Mouse (Mus musculus): Measurements from ENCODE around the gene Clec12b. TPM values are rescaled to one million over a fixed set of nuclear protein-coding genes. Genes with fewer than 3 reads are reported as not detected.

Clec12b gene
- polyA plus RNA-seq (2015; fragmentation: Nextera tagmentation; extraction: Ambion mirVana) = 0.10 TPM in 1 of 2 replicates, not detected in the other

DNA sequence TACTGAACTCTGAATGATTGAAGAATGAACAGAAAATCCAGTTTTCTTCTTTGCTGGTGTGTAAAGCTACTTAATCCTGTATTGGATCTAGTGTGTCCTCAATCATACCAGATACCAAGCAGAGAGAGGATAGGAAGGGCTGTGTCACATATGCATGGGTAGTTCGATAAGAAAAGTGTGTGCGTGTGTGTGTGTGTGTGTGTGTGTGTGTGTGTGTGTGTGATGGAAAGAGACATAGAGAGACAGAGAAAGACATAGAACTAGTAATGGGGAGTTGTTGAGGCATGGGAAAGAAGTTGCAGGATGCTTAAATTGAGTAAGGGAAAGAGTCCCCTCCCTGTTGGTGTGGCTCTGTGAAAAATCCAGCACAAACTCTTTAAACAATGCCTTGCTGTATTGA, at the start of gene Clec12b:
Gene Clec12b (minus strand): TSS at position 101 of the 400 bp plus-strand sequence.

GRCm38 (mm10) chr6:129408562-129408961, 22.9 kb upstream of the Clec12b start, which contains the start of gene Clec9a:
TSS of gene Clec9a (plus strand) at chr6:129408862.

DNA sequence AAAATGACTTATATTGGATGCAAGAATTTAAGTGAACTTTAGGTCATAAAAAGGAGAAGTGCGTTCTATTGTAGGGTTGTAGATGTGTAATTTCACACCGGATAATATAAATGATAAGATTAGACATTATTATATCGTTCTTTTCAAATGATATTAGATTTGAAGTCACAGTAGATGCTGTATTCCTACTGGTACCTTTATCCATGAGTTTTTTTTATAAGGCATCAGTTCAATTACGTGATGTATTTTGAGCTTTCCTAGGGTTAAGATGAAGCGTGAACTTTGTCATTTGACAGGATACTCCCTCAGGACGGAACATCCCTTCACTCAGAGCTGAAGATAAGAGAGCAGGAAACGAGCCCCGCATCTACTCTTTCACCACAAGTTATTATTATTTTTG, 11.3 kb upstream of the Clec12b start, which contains the start of gene Clec1b:
Gene Clec1b (plus strand): TSS at position 301 of the 400 bp plus-strand sequence.

DNA sequence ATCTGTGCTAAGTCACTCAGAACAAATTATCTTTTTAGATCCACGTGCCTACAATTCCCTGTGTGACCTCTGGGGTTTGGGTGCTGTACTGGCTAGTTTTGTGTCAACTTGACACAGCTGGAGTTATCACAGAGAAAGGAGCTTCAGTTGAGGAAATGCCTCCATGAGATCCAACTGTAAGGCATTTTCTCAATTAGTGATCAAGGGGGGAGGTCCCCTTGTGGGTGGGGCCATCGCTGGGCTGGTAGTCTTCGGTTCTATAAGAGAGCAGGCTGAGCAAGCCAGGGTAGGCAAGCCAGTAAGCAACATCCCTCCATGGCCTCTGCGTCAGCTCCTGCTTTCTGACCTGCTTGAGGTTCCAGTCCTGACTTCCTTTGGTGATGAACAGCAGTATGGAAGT, 43.3 kb downstream of the Clec12b start, which contains the start of gene Clec12a:
Gene Clec12a (plus strand): TSS at position 301 of the 400 bp plus-strand sequence.

GRCm38 (mm10) chr6:129331610-129332009, 54.1 kb downstream of the Clec12b start, which contains the start of gene 4922502D21Rik:
TSS of gene 4922502D21Rik (minus strand) at chr6:129331796.

Other genes starting within 250 kb of the Clec12b start
- gene Clec2d, start 205.3 kb downstream of the Clec12b start, polyA plus RNA-seq (2015; fragmentation: Nextera tagmentation; extraction: Ambion mirVana) = 0.65 and 1.5 TPM in 2 replicates
- 0.18 and 0.19 TPM in 2 replicates for gene Cd69, start 110.4 kb downstream of the Clec12b start, polyA plus RNA-seq (2015; fragmentation: Nextera tagmentation; extraction: Ambion mirVana)
- not detected in 2 replicates for gene 4922502D21Rik, start 54.1 kb downstream of the Clec12b start, polyA plus RNA-seq (2015; fragmentation: Nextera tagmentation; extraction: Ambion mirVana)
- 0.68 and 1.2 TPM in 2 replicates for gene Clec12a, start 43.2 kb downstream of the Clec12b start, polyA plus RNA-seq (2015; fragmentation: Nextera tagmentation; extraction: Ambion mirVana)
- gene Clec1b, start 11.4 kb upstream of the Clec12b start, polyA plus RNA-seq (2015; fragmentation: Nextera tagmentation; extraction: Ambion mirVana) = 12.3 and 16.8 TPM in 2 replicates
- gene Clec9a, start 23.0 kb upstream of the Clec12b start, polyA plus RNA-seq (2015; fragmentation: Nextera tagmentation; extraction: Ambion mirVana) = 0.20 and 0.23 TPM in 2 replicates
- 7.5 and 9.7 TPM in 2 replicates for gene Clec1a, start 66.1 kb upstream of the Clec12b start, polyA plus RNA-seq (2015; fragmentation: Nextera tagmentation; extraction: Ambion mirVana)
- 0.17 TPM in 1 of 2 replicates, not detected in the other for gene Olr1, start 121.3 kb upstream of the Clec12b start, polyA plus RNA-seq (2015; fragmentation: Nextera tagmentation; extraction: Ambion mirVana)
- gene Tmem52b, start 126.7 kb upstream of the Clec12b start, polyA plus RNA-seq (2015; fragmentation: Nextera tagmentation; extraction: Ambion mirVana) = 0.74 and 1.8 TPM in 2 replicates
- 103 and 115 TPM in 2 replicates for gene Gabarapl1, start 147.3 kb upstream of the Clec12b start, polyA plus RNA-seq (2015; fragmentation: Nextera tagmentation; extraction: Ambion mirVana)
- gene Klre1, start 192.0 kb upstream of the Clec12b start, polyA plus RNA-seq (2015; fragmentation: Nextera tagmentation; extraction: Ambion mirVana) = not detected in 2 replicates
- 1.2 and 3.5 TPM in 2 replicates for gene Klrd1, start 205.9 kb upstream of the Clec12b start, polyA plus RNA-seq (2015; fragmentation: Nextera tagmentation; extraction: Ambion mirVana)
- 0.22 and 0.57 TPM in 2 replicates for gene Klrk1, start 238.0 kb upstream of the Clec12b start, polyA plus RNA-seq (2015; fragmentation: Nextera tagmentation; extraction: Ambion mirVana)

Data from adrenal gland, postnatal 0 days (tissue).